Mouse (Mus musculus) embryonic fibroblast, embryonic 13.5 days (primary cell): ENCODE results near the gene Aldh6a1. TPM values are rescaled to one million over a fixed set of nuclear protein-coding genes. Genes with fewer than 3 reads are reported as not detected.

Experiments
- H3K27ac ChIP-seq: 2 replicates; pipeline ENCODE4 v1.5.1; 2012; ENCODE audit warnings: low read length, control low read depth, inconsistent platforms; ENCODE audit not compliant: insufficient read depth
- H3K4me1 ChIP-seq: 2 replicates; pipeline ENCODE4 v1.6.1; 2011; ENCODE audit warnings: low read length; ENCODE audit not compliant: control insufficient read depth, insufficient read depth
- H3K4me3 ChIP-seq: 2 replicates; pipeline ENCODE4 v1.5.1; 2011; ENCODE audit warnings: mild to moderate bottlenecking, control low read depth, low read length; ENCODE audit not compliant: insufficient read depth
- CTCF ChIP-seq: IDR thresholded peaks from 2 replicates; pipeline ENCODE4 v1.5.1; 2011; ENCODE audit warnings: mild to moderate bottlenecking, control low read depth, low read length, moderate library complexity, borderline replicate concordance; ENCODE audit not compliant: insufficient read depth
- POLR2A ChIP-seq: IDR thresholded peaks from 2 replicates; pipeline ENCODE4 v1.6.1; 2011; ENCODE audit warnings: low read depth, mild to moderate bottlenecking, control low read depth, low read length, moderate library complexity
- polyA plus RNA-seq: library from polyadenylated mRNA; stranded (reverse); fragments of >200 nt; gene quantifications from 2 replicates; pipeline ENCODE4 v1.2.4, GENCODE M21; 2011; ENCODE audit warnings: low read depth; ENCODE audit not compliant: missing spikeins, insufficient read length

Gene Aldh6a1
- polyA plus RNA-seq, 1 experiment, result 19.1 TPM

DNA sequence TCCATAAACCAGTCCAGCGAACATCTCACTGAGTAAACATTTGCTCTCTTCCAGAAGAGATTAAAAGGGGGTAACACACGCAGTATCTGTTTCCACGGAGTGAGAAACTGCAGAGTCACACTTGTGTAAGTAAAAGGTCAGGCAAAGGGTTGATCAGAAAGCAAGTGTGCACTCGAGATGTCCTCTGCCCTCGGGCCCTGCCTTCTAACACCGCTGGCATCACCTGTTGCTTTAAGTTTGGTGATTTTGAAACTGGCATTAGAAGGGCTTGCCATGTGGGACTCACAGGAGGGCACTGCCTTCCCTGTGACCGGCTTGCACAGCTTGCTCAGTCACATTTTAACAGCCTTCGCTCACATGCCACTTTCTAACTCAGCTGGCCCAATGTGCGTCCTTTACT is 51.1 kb downstream of the Aldh6a1 start:
- TF ChIP-seq CTCF (no peak), POLR2A (no peak)
- Histone ChIP-seq H3K4me3 (no peak overlapping the region), H3K4me1 (peaks cover 4% of the 10 kb centered on the region; the same call in 1 of the 2 replicates), H3K27ac (no peak overlapping the region)

DNA sequence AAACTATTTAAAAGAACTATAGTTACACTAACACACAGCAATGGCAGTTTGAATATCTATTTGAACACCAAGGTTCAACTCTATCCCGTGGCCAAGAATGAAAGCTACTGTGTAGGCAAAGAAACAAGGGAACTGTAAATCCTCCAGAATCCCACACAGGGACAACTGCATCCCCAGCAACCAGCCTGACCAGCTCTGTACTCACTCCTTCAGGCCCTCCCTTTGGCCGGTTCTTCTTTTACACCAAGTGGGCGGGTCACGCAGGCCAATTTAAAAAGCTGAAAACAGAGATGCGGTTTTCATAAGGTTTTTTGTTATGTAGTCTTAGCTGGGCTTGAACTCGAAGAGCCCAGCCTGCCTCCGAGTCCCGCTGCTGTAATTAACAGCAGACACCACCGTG is 51.7 kb downstream of the Aldh6a1 start:
- peaks cover 4% of the 10 kb centered on the region; the same call in 1 of the 2 replicates for H3K4me1 ChIP-seq
- H3K4me3 ChIP-seq, result no peak overlapping the region
- H3K27ac ChIP-seq, result peak overlapping the region; percentile 44
- TF ChIP-seq POLR2A, result no peak
- no peak for TF ChIP-seq CTCF

DNA sequence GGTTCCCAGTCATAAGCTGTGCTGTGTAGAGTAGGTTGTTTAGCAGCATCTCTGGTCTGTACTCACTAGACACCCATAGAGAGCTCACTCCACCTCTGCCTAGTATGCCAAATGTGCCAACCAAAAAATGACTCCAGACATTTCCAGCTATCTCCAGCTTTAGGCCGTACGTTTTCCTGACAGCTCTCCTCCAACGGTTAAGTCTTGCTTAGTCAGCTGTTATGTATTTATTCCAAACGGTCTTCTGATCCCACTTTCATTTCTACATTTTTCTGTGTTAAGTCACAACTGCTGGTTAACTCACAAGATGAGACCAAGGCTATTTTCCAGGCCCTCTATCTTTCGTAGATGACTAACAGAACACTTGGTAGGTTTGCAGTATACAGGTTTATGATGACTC is 52.2 kb downstream of the Aldh6a1 start:
- H3K27ac ChIP-seq, result no peak overlapping the region; the same call in 1 of the 2 replicates
- H3K4me3 ChIP-seq, result no peak overlapping the region
- H3K4me1 ChIP-seq, result peaks cover 4% of the 10 kb centered on the region; the same call in 1 of the 2 replicates
- TF ChIP-seq POLR2A (no peak), CTCF (no peak)

DNA sequence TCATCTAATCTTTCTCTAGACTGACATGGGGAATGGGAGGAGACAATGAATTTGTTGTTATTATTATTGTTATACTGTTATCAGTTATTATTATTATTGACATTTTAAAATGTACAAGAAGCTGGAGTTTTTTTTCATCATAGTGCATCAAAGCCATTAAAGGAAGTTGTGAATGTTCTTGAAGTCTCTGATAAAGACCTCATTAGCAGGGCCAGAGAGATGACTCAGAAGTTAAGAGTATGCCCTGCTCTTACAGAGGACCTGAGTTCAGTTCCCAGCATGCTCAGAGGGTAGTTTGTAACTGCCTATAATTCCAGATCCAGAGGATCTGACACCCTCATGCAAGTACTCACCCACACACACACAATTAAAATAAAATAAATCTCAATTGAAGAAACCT is 53.1 kb downstream of the Aldh6a1 start:
- Histone ChIP-seq H3K4me1 (peaks cover 4% of the 10 kb centered on the region; the same call in 1 of the 2 replicates), H3K27ac (no peak overlapping the region), H3K4me3 (no peak overlapping the region)
- TF ChIP-seq POLR2A, result no peak
- no peak for TF ChIP-seq CTCF

DNA sequence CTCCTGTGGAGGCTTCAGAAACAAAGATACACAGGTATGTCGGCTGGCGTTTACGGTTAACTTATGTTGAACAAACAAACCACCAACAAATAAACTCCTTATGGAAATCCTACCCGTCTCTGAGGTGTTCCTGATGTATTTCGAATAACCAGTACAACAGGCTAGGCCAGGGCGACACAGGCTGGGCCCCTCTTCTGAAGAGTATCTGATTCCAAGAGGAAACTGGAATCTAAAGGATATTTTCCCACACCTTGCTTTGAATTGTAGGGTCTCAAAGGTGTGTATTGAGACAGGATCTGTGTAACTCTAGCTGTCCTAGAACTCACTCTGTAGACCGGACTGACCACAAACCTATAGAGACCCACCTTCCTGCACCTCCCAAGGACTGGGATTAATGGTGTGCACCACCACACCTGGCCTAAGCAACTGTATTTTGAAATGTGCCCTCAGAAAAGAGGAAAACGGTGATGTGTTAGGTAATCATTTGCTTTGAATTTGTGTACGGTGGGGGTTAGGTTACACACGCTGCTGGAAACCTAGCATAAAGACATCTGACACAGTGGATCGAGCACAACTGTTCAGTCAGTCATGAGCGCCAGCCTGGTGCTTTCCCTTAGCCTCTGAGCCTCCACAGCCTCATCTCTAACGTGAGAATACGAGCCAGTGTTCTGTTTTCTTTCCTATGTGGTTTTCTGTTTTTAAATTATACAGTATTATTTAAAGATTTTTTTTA is 53.7 kb downstream of the Aldh6a1 start:
- H3K4me3 ChIP-seq, result no peak overlapping the region
- H3K27ac ChIP-seq, result no peak overlapping the region
- peaks cover 4% of the 10 kb centered on the region; the same call in 1 of the 2 replicates for H3K4me1 ChIP-seq
- no peak for TF ChIP-seq POLR2A
- no peak for TF ChIP-seq CTCF

DNA sequence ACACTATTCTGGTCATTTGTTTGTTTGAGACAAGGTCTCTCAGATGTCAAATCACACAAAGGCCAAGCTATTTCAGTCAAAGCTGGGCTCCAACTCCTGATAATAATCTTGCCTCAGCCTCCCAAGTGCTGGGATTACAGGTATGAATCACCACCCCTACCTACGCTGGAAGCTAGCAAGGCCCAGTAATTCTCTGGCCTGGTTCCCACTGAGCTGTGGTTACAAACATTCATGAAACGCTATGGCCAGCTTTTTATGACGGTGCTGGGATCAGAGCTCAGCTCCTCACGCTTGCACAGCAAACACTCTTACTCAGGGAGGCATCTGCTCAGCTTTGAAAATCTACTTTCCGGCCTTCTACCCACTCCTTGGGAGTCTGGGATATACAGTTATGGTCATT is 57.0 kb downstream of the Aldh6a1 start:
- no peaks in the 10 kb centered on the region for H3K4me1 ChIP-seq

DNA sequence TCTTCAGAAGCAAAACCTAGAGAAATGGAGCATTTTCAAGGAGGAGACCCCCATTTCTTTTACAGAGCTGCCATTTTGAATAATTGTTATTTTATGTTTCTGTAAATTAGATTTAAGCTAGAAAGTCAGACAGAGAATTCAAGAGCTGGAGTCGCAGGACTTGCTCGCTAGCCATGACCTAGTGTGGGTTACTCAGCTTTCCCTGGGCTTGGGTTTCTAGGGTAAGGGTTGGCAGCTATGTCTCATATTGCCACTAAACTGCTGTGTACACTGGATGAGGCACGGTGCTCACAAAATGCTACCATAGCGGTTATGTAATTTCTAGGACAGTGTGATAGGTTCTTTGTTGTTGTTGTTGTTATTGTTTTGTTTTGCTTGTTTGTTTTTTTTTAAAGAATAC is 58.1 kb downstream of the Aldh6a1 start:
- Histone ChIP-seq H3K4me1 (no peaks in the 10 kb centered on the region), H3K27ac (no peak overlapping the region), H3K4me3 (no peak overlapping the region)
- TF ChIP-seq CTCF, result no peak
- no peak for TF ChIP-seq POLR2A

More for the DNA sequence above, 57.0 kb downstream of the Aldh6a1 start:
- TF ChIP-seq POLR2A (no peak), CTCF (no peak)
- Histone ChIP-seq H3K27ac (no peak overlapping the region), H3K4me3 (no peak overlapping the region)

DNA sequence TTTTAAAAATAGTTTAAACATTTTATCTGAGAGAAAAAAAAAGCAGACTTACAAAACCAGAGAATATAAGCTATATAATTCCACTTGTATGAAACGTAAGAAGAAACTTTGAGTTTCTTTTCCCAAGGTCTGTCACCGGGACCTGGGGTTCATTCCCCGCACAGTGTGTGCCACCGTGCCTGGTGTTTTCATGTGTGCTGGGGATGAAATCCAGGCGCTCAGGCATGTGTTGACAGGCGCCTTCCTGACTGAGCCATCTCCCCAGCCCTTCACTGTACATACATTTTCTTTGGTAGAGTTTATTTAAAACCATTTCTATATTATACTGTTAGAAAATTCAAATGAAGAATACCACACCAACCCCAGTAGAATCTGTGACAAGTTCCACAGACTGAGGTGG is 60.5 kb downstream of the Aldh6a1 start:
- no peak for TF ChIP-seq CTCF
- TF ChIP-seq POLR2A, result no peak
- no peak overlapping the region for H3K27ac ChIP-seq
- no peak overlapping the region for H3K4me3 ChIP-seq
- no peaks in the 10 kb centered on the region for H3K4me1 ChIP-seq

DNA sequence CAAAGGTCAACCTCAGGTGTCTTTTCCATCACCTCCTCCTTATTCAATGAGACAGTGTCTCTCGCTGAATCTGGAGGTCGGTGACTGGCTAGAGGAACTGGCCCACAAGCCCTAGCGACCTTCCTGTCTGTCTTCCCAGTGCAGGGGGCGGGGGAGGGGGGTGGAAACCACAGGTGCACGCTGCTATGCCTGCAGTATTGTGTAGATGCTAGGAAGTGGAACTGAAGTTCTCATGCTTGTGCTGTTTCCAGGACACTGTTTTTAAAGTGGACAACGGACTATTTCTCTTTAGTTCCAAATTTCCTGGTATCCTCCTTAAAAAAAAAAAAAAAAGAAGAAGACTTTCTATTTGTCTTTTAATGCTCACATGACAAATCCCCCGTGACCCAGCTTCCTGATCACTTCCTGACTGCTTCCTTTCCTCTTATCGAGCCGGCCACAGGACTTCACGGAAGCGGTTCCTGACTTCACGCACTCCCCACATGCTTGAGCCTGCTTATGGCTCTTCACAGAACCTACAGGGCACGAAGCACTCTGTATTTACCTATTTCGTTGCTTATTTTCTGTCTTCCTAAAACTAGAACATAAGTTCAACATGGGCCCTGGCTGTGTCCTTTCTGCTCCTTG is 61.9 kb downstream of the Aldh6a1 start:
- Histone ChIP-seq H3K4me3 (no peak overlapping the region), H3K4me1 (no peaks in the 10 kb centered on the region), H3K27ac (no peak overlapping the region)
- TF ChIP-seq CTCF (no peak), POLR2A (no peak)

DNA sequence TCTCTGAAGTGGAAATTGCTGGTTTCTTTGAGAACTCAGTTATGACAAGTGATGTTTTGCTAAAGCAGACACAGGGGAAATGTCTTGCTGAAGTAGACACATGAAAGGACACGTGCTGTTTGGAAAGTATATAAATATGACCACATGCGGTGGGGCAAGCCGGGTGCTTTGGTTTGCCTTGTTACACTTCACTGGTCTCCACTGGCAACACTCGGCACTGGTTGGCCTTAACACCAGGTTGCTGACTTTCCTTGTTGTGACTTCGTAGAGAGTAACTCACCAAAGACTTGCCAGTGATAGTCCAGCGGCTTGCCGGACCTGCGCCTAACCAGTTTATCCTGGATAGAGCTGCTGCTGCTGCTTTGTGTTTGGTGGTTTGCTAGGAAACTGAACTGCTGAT is 62.7 kb downstream of the Aldh6a1 start:
- H3K4me1 ChIP-seq, result no peaks in the 10 kb centered on the region
- TF ChIP-seq CTCF (no peak), POLR2A (no peak)
- no peak overlapping the region for H3K4me3 ChIP-seq
- no peak overlapping the region for H3K27ac ChIP-seq
